Mouse (Mus musculus) heart, embryonic 14.5 days (tissue): ENCODE results near the gene Adcy9. TPM values are rescaled to one million over a fixed set of nuclear protein-coding genes. Genes with fewer than 3 reads are reported as not detected.

Experiments used
- ATAC-seq: fragments of 200-750 bp; cut with Nextera tagmentation; 2 replicates; pipeline ENCODE4 v1.8.0; 2017; ENCODE audit warnings: low read depth, moderate TSS enrichment; ENCODE audit not compliant: insufficient number of reproducible peaks, insufficient read depth, low FRiP score
- H3K27ac ChIP-seq, 2 experiments: fragments of 200-500 bp in 1 of 2; fragments of 300-500 bp in 1 of 2; sonication (generic) in 1 of 2; replicated peaks in 1 of 2; 2 replicates each; pipeline ENCODE4 v1.5.1; 2012 to 2014; ENCODE audit warnings: low read depth in 2 of 2, low read length in 2 of 2, control low read depth in 1 of 2, mild to moderate bottlenecking in 1 of 2, mixed read lengths in 1 of 2; ENCODE audit not compliant: control insufficient read depth in 1 of 2, insufficient read depth in 1 of 2
- H3K27me3 ChIP-seq: fragments of 300-500 bp; sonication (generic); 2 replicates; pipeline ENCODE4 v1.6.1; 2014; ENCODE audit warnings: mild to moderate bottlenecking, low read length, control low read depth; ENCODE audit not compliant: control insufficient read depth, insufficient read depth
- H3K36me3 ChIP-seq: fragments of 300-500 bp; sonication (generic); 2 replicates; pipeline ENCODE4 v1.6.1; 2014; ENCODE audit warnings: mild to moderate bottlenecking, control low read depth, low read length, mixed read lengths; ENCODE audit not compliant: control insufficient read depth, insufficient read depth
- H3K4me1 ChIP-seq, 2 experiments: fragments of 200-500 bp in 1 of 2; fragments of 300-500 bp in 1 of 2; sonication (generic) in 1 of 2; 2 replicates each; pipeline ENCODE4 v1.6.1; 2012 to 2014; ENCODE audit warnings: low read length in 2 of 2, control low read depth in 1 of 2, mixed read lengths in 1 of 2; ENCODE audit not compliant: control insufficient read depth in 2 of 2, insufficient read depth in 2 of 2
- H3K4me2 ChIP-seq: fragments of 300-500 bp; sonication (generic); 2 replicates; pipeline ENCODE4 v1.6.1; 2014; ENCODE audit warnings: mild to moderate bottlenecking, low read length
- H3K4me3 ChIP-seq, 2 experiments: fragments of 200-500 bp in 1 of 2; fragments of 300-500 bp in 1 of 2; sonication (generic) in 1 of 2; 2 replicates each; pipeline ENCODE4 v1.5.1; 2012 to 2014; ENCODE audit warnings: low read length in 2 of 2, mild to moderate bottlenecking in 2 of 2, control low read depth in 1 of 2, low read depth in 1 of 2, moderate library complexity in 1 of 2; ENCODE audit not compliant: control insufficient read depth in 1 of 2, insufficient read depth in 1 of 2
- H3K9ac ChIP-seq: fragments of 300-500 bp; sonication (generic); 2 replicates; pipeline ENCODE4 v1.6.1; 2014; ENCODE audit warnings: mild to moderate bottlenecking, low read length
- H3K9me3 ChIP-seq: fragments of 300-500 bp; sonication (generic); 2 replicates; pipeline ENCODE4 v1.6.1; 2016; ENCODE audit warnings: low read length, control low read depth; ENCODE audit not compliant: control insufficient read depth
- WGBS: fragments of 180-500 bp; shearing (Covaris S2); extraction: QIAGEN DNeasy Blood & Tissue Kit; methylation state at CpG from one replicate; pipeline ENCODE4 v1.1.7; 2014; 5-methylcytosine and 5-hydroxymethylcytosine counted together
- polyA plus RNA-seq: library from polyadenylated mRNA; unstranded; fragments of >200 nt; fragmentation: Nextera tagmentation; extraction: Ambion mirVana; gene quantifications from 2 replicates; pipeline ENCODE4 v1.2.1, GENCODE M21; 2014

Gene Adcy9
- polyA plus RNA-seq, 1 experiment from 2014 or later: 1.8 TPM

DNA sequence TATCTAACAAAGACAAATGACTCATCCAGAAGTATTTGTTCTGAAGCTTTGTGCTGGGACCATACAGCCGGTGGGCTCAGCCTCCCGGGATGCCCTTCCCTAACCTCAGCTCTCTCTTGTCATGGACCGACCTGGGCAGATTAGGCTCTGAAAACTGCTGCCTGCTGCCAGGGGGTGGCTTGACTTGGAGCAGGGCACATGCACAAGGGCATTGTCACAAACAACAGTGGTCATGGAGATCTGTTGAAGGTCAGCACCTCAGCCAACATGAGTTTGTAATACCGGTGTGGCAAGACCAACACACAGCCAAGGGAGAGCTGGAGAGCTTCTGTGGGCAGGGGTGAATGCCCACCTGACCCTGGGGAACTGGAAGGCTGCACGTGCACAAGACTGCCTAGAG is 42.7 kb downstream of the Adcy9 start:
- WGBS: 72% methylated on average over 5 of the region's 5 CpGs
- no peaks in the 10 kb centered on the region for H3K36me3 ChIP-seq
- peaks cover 4 to 5% of the 10 kb centered on the region in 2 experiments; a peak in 3 of 4 replicates for H3K4me1 ChIP-seq
- no peak overlapping the region for H3K4me2 ChIP-seq
- H3K27ac ChIP-seq: no peak overlapping the region
- no peaks in the 10 kb centered on the region for H3K9me3 ChIP-seq
- H3K9ac ChIP-seq: no peak overlapping the region
- no peak for ATAC-seq
- no peaks in the 10 kb centered on the region for H3K27me3 ChIP-seq
- H3K4me3 ChIP-seq: no peak overlapping the region

DNA sequence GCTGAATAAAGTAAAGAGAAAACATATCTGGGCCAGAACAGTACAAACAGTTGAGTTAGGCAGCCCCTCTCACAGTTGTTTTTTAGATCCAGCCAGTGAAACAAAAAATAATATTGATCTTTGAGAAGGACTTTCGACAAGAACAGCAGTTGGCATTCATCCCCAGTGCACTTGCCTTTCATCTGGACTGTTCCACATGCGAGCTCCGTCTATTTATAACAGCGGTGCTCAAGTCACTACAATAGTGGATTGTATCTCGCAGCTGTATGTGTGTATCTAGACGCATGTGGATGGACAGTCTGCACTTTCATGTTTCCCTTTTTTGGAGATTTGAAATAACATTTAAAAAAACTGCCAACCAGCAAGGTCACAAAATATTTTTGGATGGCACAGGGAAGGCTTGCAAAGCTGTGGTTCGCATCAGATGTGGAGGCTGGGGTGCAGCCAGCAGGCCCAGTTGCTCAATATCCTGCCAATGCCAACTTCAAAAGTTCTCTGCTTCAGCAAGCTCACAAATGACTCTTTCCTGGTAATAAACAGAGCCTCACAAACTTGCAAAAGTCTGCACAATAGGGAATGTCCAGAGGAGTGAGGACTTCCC is 45.4 kb downstream of the Adcy9 start:
- Histone ChIP-seq H3K4me2 (no peak overlapping the region), H3K27me3 (no peaks in the 10 kb centered on the region), H3K27ac (no peak overlapping the region), H3K9ac (no peak overlapping the region), H3K36me3 (no peaks in the 10 kb centered on the region), H3K4me1 (peaks cover 7 to 8% of the 10 kb centered on the region in 2 experiments; a peak in 3 of 4 replicates), H3K4me3 (no peak overlapping the region), H3K9me3 (no peaks in the 10 kb centered on the region)
- WGBS: 26% methylated on average over 7 of the region's 7 CpGs
- no peak for ATAC-seq

DNA sequence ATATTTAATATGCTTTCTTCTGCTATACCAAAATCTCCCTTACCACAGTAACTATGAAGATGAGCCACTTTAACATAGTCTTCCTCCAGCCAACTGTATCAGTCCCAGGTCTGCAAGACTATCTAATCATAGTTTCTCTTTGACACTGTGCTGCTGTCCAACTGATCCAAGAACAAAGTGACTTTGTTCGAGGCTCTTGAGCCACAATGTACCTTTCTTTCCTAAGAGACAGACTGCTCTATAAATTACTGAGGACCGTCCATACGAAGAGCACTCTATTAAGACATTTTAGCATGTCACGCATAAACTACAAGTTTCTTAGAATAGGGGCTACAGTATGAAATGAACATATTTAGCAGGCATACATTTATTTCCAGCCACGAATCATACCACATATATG is 46.0 kb downstream of the Adcy9 start:
- no peaks in the 10 kb centered on the region for H3K9me3 ChIP-seq
- H3K9ac ChIP-seq: no peak overlapping the region
- peaks cover 7 to 8% of the 10 kb centered on the region in 2 experiments; a peak in 3 of 4 replicates for H3K4me1 ChIP-seq
- no peaks in the 10 kb centered on the region for H3K36me3 ChIP-seq
- no peak overlapping the region for H3K27ac ChIP-seq
- 68% methylated on average over 5 of the region's 5 CpGs for WGBS
- no peaks in the 10 kb centered on the region for H3K27me3 ChIP-seq
- no peak overlapping the region for H3K4me3 ChIP-seq
- no peak for ATAC-seq
- no peak overlapping the region for H3K4me2 ChIP-seq

- Histone ChIP-seq H3K27me3 (no peaks in the 10 kb centered on the region), H3K9ac (no peak overlapping the region), H3K9me3 (no peaks in the 10 kb centered on the region), H3K27ac (no peak overlapping the region), H3K4me3 (no peak overlapping the region), H3K4me1 (peaks cover 10 to 18% of the 10 kb centered on the region in 2 experiments), H3K4me2 (no peak overlapping the region), H3K36me3 (no peaks in the 10 kb centered on the region)
- ATAC-seq: no peak
- WGBS: 50% methylated on average over 2 of the region's 2 CpGs
These were observed 49.3 kb downstream of the Adcy9 start for GRCm38 (mm10) chr16:4371039-4371438.

DNA sequence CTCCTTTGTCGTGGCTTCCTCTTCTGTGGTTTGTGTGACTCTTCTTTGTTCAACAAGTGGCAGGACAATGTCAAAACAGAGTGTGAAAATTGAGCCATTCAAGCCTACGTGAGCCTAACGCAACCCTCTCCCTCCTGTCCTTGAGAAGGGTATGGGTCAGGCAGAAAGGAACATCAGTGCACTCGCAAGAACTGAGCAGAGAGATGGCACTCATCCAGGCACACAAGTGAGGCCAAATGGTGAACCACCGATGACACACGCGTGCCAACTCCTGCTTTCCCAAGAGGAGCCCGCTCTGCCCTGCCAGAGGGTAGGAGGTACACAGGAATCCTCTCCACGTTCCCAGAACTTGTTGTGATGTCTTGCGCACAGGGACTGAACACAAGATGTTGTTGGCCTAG is 50.2 kb downstream of the Adcy9 start:
- no peaks in the 10 kb centered on the region for H3K9me3 ChIP-seq
- no peak overlapping the region for H3K4me3 ChIP-seq
- no peak for ATAC-seq
- no peak overlapping the region for H3K27ac ChIP-seq
- no peak overlapping the region for H3K4me2 ChIP-seq
- no peak overlapping the region for H3K9ac ChIP-seq
- H3K27me3 ChIP-seq: no peaks in the 10 kb centered on the region
- peaks cover 9 to 17% of the 10 kb centered on the region in 2 experiments for H3K4me1 ChIP-seq
- no peaks in the 10 kb centered on the region for H3K36me3 ChIP-seq
- WGBS: 70% methylated on average over 10 of the region's 10 CpGs

GRCm38 (mm10) chr16:4367930-4368329 is 52.4 kb downstream of the Adcy9 start:
- Histone ChIP-seq H3K27ac (no peak overlapping the region; a peak in 1 of 4 replicates), H3K4me3 (no peak overlapping the region), H3K4me1 (peaks cover 10 to 19% of the 10 kb centered on the region in 2 experiments), H3K9me3 (no peaks in the 10 kb centered on the region), H3K27me3 (no peaks in the 10 kb centered on the region), H3K36me3 (no peaks in the 10 kb centered on the region), H3K9ac (no peak overlapping the region), H3K4me2 (no peak overlapping the region)
- ATAC-seq: no peak
- 16% methylated on average over 3 of the region's 3 CpGs for WGBS

- Histone ChIP-seq H3K9ac (no peak overlapping the region), H3K9me3 (no peaks in the 10 kb centered on the region), H3K4me3 (no peak overlapping the region), H3K4me1 (peaks cover 10 to 19% of the 10 kb centered on the region in 2 experiments), H3K27me3 (no peaks in the 10 kb centered on the region), H3K36me3 (no peaks in the 10 kb centered on the region), H3K27ac (no peak overlapping the region), H3K4me2 (no peak overlapping the region)
- ATAC-seq: no peak
- 74% methylated on average over 1 of the region's 1 CpGs for WGBS
These were observed 53.0 kb downstream of the Adcy9 start for GRCm38 (mm10) chr16:4367291-4367690.

DNA sequence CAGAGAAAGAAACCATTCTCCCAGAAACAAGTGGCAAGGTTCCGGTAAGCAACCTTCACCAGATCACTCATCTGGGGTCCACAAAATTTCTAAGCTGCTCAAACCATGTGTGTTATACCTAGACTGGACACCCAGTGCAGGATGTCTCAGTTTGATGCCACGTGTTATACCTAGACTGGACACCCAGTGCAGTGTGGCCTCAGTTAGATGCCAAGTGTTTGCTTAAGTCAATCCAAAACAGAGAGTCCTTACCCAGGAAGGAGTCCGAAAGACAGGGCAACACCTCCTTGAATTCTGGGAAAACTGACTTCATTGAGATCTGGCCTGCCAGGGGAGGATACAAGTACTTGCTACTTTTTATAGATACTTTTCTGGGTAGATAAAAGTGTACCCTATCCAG is 53.6 kb downstream of the Adcy9 start:
- no peak overlapping the region for H3K9ac ChIP-seq
- H3K36me3 ChIP-seq: no peaks in the 10 kb centered on the region
- H3K27ac ChIP-seq: no peak overlapping the region
- no peak overlapping the region for H3K4me3 ChIP-seq
- no peaks in the 10 kb centered on the region for H3K9me3 ChIP-seq
- H3K4me1 ChIP-seq: peaks cover 10 to 19% of the 10 kb centered on the region in 2 experiments
- H3K4me2 ChIP-seq: no peak overlapping the region
- H3K27me3 ChIP-seq: no peaks in the 10 kb centered on the region
- ATAC-seq: no peak
- 94% methylated on average over 3 of the region's 3 CpGs for WGBS
